Mouse (Mus musculus): Measurements from ENCODE around the gene Ric8b. TPM values are rescaled to one million over a fixed set of nuclear protein-coding genes. Genes with fewer than 3 reads are reported as not detected.

Ric8b gene
- total RNA-seq, 2 experiments from 2014 or later = 40.9 to 42.2 TPM

DNA sequence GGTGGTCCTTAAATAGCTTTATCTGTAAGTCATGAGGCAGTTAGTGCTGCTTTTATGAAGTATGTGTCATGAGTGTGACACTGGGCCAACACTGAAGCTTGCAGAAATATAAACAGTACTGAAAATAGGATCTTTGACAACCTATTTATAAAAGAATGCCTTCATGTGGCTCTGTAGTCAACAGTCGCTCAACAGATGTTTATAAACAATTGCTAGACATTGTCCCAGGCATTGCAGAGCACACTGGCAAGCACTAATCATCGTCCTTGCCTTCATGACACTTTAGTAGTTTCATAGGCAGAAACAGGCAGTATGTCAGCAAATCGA is 32.2 kb downstream of the Ric8b start:
- no peak for TF ChIP-seq CTCF (conservative IDR thresholded peaks at IDR 0.05)
- no peak overlapping the region for H3K4me3 ChIP-seq
- no peak for DNase-seq (ENCODE audit: low spot score in 2 of 2)
- no peak overlapping the region for H3K27ac ChIP-seq

GRCm38 (mm10) chr10:84950384-84950783 is 33.0 kb downstream of the Ric8b start:
- no peak for DNase-seq (ENCODE audit: low spot score in 2 of 2)
- TF ChIP-seq CTCF (conservative IDR thresholded peaks at IDR 0.05) = no peak
- Histone ChIP-seq H3K4me3 (no peak overlapping the region), H3K27ac (no peak overlapping the region)

DNA sequence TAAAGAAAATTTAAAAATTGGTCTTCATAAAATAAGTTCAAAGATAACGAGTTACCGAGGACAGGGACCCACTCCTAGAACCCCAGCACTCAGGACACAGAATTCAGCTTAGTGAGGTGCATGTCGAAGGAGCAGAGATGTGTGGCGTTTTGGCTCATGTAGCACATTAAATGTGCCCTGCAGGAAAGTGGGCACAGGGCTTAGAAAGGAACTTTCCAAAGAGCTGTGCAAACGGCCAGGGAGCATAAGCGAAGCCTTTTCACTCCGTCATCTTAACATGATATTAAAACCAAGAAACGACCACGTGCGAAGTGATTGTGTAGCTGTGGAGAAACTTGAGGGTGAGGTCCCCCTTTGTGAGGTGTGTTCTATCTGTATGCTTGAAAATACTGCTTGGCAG is 36.8 kb downstream of the Ric8b start:
- no peak overlapping the region for H3K4me3 ChIP-seq
- no peak for TF ChIP-seq CTCF (conservative IDR thresholded peaks at IDR 0.05)
- no peak overlapping the region for H3K27ac ChIP-seq

GRCm38 (mm10) chr10:84956173-84956572 is 38.8 kb downstream of the Ric8b start:
- H3K27ac ChIP-seq = no peak overlapping the region
- TF ChIP-seq CTCF (conservative IDR thresholded peaks at IDR 0.05) = no peak

More for the DNA sequence above, 36.8 kb downstream of the Ric8b start:
- DNase-seq (ENCODE audit: low spot score in 2 of 2) = no peak

DNA sequence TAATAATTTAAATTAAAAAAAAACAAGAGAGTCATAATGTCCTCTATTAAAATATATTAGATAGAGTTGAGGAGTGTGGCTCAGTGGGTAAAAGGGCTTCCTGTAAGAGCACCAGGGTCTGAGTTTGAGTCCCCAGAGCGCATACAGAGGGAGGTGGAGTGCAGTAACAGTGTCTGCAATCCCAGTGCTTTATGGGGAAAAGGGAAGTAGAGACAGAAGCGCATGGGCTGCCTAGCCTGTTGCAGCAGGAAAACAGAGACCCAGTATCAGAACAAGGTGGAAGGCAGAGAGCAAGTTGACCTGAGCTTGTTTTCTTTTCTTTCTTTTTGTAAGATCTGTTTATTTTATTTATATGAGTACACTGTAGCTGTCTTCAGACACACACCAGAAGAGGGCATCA is 41.2 kb downstream of the Ric8b start:
- TF ChIP-seq CTCF (conservative IDR thresholded peaks at IDR 0.05) = no peak
- no peak overlapping the region for H3K4me3 ChIP-seq
- no peak for DNase-seq (ENCODE audit: low spot score in 2 of 2)
- no peak overlapping the region for H3K27ac ChIP-seq

More at GRCm38 (mm10) chr10:84956173-84956572, 38.8 kb downstream of the Ric8b start:
- no peak overlapping the region for H3K4me3 ChIP-seq
- DNase-seq (ENCODE audit: low spot score in 2 of 2) = no peak

DNA sequence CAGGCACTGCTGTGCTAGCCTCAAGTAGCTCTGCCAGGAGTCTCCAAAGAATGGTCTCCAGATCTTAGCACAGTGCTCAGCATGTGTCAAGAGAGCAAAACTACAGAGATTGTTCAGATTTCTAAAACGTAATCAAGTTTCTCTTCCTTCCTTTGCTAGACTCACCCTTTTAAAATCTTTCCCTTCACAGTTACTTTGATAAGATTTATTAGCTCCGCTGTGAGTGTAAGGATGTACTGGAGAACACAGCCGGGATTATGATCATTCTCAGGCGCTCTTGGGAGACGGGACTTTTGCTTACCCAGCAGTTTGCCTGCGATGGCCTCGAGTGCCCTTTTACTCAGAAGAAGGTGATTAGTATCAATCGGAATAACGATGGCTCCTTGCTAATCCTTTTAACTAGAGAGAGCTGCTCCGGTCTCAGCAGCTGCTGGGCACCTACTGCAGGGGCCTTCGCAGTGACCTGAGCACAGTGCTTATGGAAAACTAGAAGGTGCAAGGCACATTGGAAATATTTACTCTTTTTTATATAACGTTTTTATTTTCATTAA is 43.0 kb downstream of the Ric8b start:
- no peak for DNase-seq (ENCODE audit: low spot score in 2 of 2)
- Histone ChIP-seq H3K4me3 (no peak overlapping the region), H3K27ac (no peak overlapping the region)
- TF ChIP-seq CTCF (conservative IDR thresholded peaks at IDR 0.05) = no peak

DNA sequence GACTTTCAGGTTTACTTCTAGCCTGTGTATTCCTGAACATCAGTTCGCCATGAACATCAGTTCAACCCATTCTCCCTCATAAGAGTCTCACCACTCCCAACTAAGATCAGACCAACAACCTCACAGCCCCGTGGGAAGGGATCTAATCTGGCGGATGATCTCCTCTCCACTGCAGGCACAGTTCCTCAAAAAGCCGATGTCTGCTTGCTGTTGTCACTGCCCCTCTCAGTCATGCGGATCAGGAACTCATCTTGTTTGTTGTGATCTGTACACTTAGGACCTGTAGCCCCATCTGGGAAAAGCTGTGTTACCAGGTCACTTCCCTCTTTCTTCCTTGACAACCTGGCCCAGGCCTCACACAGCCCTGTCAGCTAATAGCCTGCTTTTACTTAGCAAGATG is 45.7 kb downstream of the Ric8b start:
- DNase-seq (ENCODE audit: low spot score in 2 of 2) = no peak
- H3K4me3 ChIP-seq = no peak overlapping the region
- TF ChIP-seq CTCF (conservative IDR thresholded peaks at IDR 0.05) = no peak
- H3K27ac ChIP-seq = no peak overlapping the region

- no peak overlapping the region for H3K4me3 ChIP-seq
- peak; percentile 79 to 91 for DNase-seq (ENCODE audit: low spot score in 2 of 2)
- H3K27ac ChIP-seq = no peak overlapping the region
- TF ChIP-seq CTCF (conservative IDR thresholded peaks at IDR 0.05) = no peak
Measured at GRCm38 (mm10) chr10:84963726-84964125, 46.3 kb downstream of the Ric8b start.

DNA sequence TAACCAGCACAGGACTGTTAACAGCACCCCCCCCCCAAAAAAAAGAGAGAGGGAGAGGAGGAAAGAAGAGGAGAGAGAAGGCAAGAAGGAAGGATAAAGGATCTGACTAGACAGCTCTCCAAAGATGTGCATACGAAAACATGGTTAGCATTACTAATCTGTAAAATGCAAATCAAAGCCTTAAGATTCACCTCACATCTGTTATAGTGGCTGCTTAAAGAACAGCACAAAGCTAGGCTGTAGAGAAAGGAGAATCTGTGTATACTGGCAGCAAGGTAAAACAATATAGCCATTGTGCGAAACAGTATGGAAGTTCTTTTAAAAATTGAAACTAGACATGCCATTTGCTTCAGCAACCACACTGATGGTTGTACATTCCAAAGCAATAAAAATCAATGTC is 49.1 kb downstream of the Ric8b start:
- DNase-seq (ENCODE audit: low spot score in 2 of 2) = no peak
- no peak overlapping the region for H3K27ac ChIP-seq
- no peak for TF ChIP-seq CTCF (conservative IDR thresholded peaks at IDR 0.05)
- no peak overlapping the region for H3K4me3 ChIP-seq

DNA sequence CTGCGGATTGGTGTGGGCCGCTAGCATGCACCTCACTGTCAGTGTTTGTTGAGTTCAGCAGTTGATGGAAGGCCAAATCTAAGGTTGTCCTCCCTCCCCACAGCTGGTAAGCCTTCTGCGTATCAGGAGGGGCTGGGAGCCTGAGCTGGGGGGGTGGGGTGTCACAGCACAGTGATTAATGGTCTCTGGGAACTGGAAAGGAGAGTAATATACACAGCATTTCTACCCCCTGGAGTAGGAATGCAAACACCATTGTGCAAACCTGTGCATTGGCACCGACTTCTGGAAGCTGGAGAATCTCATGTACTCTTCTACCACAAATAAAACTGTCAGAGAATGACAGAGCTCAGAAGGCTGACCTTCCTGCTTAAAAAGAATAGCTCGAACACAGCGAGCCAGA is 50.2 kb downstream of the Ric8b start:
- Histone ChIP-seq H3K4me3 (no peak overlapping the region), H3K27ac (no peak overlapping the region)
- DNase-seq (ENCODE audit: low spot score in 2 of 2) = no peak
- TF ChIP-seq CTCF (conservative IDR thresholded peaks at IDR 0.05) = no peak

GRCm38 (mm10) chr10:84968852-84969704 is 51.7 kb downstream of the Ric8b start:
- 0 out of 2 replicates have a peak, but pooled peaks have one; percentile 10 for TF ChIP-seq CTCF (conservative IDR thresholded peaks at IDR 0.05)
- DNase-seq (ENCODE audit: low spot score in 2 of 2) = no peak
- H3K4me3 ChIP-seq = no peak overlapping the region
- H3K27ac ChIP-seq = no peak overlapping the region

DNA sequence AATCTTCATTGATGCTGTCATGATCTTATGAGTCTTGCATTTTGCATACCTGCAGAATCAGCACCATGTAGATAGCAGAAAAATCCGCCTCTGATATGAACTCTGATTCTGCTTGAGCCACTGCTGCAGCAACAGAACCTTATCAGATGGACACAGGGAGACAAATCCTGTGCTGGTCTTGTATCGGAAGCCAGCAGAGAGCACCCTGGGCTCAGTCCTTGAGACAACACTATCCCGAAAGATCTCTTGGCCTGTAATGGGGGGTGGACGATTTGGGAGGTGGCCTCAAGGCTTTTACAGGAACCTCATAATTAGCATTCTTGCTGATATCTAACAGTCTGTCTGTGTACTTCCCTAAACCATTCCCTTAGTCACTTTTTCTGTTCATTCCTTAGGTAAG is 57.8 kb downstream of the Ric8b start:
- H3K27ac ChIP-seq = no peak overlapping the region
- no peak for TF ChIP-seq CTCF (conservative IDR thresholded peaks at IDR 0.05)
- DNase-seq (ENCODE audit: low spot score in 2 of 2) = no peak
- no peak overlapping the region for H3K4me3 ChIP-seq

DNA sequence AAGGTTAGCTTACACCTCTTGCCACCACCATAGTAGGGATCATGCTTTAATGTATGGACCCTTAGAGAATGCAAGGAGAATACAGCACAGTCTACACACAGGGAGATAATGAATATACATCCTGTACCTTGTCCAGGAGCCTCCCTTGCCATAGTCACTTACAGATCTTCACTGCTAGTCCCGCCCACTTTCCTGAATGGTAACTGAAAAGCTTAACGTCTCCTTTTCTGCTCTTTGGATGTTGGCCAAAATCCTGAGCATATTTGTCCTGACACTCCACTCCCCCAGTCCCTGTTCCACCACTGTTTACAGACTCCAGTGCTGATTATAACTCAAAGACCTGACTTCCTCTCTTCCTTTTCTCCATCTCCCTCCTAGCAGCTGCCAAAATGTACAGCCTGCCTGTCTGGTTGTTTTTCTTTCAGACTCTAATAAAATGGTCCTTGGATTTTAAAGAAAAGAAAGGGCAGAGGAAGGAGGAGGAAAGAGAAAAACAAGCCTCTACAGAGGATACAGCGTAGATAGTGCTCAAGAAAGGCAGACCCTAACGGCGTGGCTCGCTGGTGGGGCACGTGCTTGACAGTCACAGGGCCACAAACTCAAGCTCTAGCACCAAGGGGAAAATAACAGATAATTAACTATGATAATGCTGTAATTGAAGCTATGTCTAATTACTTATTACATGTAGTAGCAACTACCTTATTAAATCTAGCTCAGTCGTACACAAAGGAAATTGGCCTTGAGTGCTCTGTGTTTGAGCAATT is 59.4 kb downstream of the Ric8b start:
- Histone ChIP-seq H3K4me3 (no peak overlapping the region), H3K27ac (no peak overlapping the region)
- DNase-seq (ENCODE audit: low spot score in 2 of 2) = no peak
- TF ChIP-seq CTCF (conservative IDR thresholded peaks at IDR 0.05) = no peak
